Comparison of ENCODE assay signal across 8 mouse cellular contexts in the genomic region with DNA sequence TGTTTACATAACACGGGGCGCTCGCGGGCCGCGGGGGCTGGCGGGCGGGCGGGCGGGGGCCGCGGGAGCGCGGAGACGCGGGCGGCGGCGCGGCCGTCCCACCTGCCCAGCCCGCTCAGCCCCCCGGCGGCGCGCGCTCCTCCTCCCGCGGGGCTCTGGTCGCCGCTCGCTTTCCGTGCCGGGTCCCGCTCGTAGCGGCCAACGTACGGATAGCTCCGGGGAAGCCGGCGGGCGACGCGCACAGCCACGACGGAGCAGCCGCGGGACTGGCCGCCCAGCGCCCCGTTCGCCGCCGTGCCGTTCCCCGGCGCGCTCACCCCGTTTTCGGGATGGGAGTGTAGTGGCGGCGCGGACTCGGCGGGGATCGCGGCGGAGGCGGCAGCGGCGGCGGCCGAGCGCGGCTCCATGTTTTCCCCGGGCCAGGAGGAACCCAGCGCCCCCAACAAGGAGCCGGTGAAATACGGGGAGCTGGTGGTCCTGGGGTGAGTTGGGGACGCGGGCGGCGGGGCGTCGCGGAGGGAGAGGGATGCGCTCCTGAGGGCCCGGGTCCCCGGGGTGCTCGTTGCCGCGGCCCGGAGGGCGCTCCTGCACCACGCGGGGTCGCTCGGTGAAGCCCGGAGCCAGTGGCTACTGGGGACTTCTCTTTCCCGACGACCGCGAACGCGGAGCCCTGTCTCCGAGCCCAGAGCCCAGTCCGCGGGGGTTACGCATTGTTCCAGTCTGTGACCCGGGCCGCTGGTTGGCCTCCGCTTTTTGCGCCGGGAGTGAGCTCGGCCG. TPM values are rescaled to one million over a fixed set of nuclear protein-coding genes. Genes with fewer than 3 reads are reported as not detected.
DNase-seq lines count a peak whose midpoint lies in the region; ATAC-seq lines count a peak whose summit lies in the region.

A gene (plus strand): TSS at position 72 of the 777 bp plus-strand sequence.

- peak within 1 kb of the TSS; percentile 89 for H3K4me2 ChIP-seq in intestine, embryonic 14.5 days (ENCODE audit: low read length)

- peak; percentile 36 to 49 for DNase-seq in adrenal gland, postnatal 4 days (ENCODE audit: low spot score in 2 of 2)
- DNase-seq in embryo, embryonic 9.5 days (ENCODE audit: extremely low spot score) = peak; percentile 81
- DNase-seq in gonadal fat pad, adult 2 months (ENCODE audit: low read depth) = no peak
- peak; percentile 86 for DNase-seq in intestine, embryonic 14.5 days (ENCODE audit: low spot score)
- peak; percentile 24 to 64 for DNase-seq in left cerebral cortex, postnatal 14 days (ENCODE audit: low spot score in 2 of 2)
- peak; percentile 76 for DNase-seq in right cerebral cortex, postnatal 25 days

- H3K36me3 ChIP-seq in intestine, embryonic 14.5 days (ENCODE audit: control insufficient read depth, insufficient read depth, low read length) = no peaks in the 10 kb centered on the region

- peak within 1 kb of the TSS; percentile 85 for H3K27ac ChIP-seq in intestine, embryonic 14.5 days (ENCODE audit: low read depth)

- intact Hi-C loops in left cerebral cortex, postnatal 14 days (cut with DNase I) = loop anchor here (2.0 kb wide), 1 partner anchor 68 kb away; no protein-coding TSS in a partner anchor

- no peaks in the 10 kb centered on the region for H3K9me3 ChIP-seq in intestine, embryonic 14.5 days (ENCODE audit: control insufficient read depth, low read length)

- H3K4me3 ChIP-seq in intestine, embryonic 14.5 days (ENCODE audit: low read depth, low read length) = peak within 1 kb of the TSS; percentile 75

- H3K9ac ChIP-seq in intestine, embryonic 14.5 days (ENCODE audit: low read length) = peak within 1 kb of the TSS; percentile 82

- WGBS in intestine, embryonic 14.5 days = under 1% methylated on average over 96 of the region's 117 CpGs

- peak; percentile 84 for ATAC-seq in intestine, embryonic 14.5 days (replicated peaks; ENCODE audit: low FRiP score, low TSS enrichment, low read depth)
- peak; percentile 76 for ATAC-seq in megakaryocyte, adult 5-6 weeks (ENCODE audit: poor library complexity, severe bottlenecking)
- no peak for ATAC-seq in monocyte, adult 5-6 weeks (replicated peaks; ENCODE audit: insufficient number of reproducible peaks, low FRiP score, low TSS enrichment, poor library complexity, severe bottlenecking)

- no peaks in the 10 kb centered on the region for H3K27me3 ChIP-seq in intestine, embryonic 14.5 days (replicated peaks; ENCODE audit: control insufficient read depth, insufficient read depth, low read length)

- H3K4me1 ChIP-seq in intestine, embryonic 14.5 days (replicated peaks; ENCODE audit: control insufficient read depth, insufficient read depth, low read length) = peaks cover 39% of the 10 kb centered on the region

RNA-seq across cellular contexts. Expression of the gene that starts here (rescaled TPM):
- total RNA-seq in adrenal gland, postnatal 4 days (2021) = 10 to 100 TPM; 22.9 to 25.1 TPM
- 29.9 and 31.4 TPM in 2 replicates for polyA plus RNA-seq in gonadal fat pad, adult 2 months (2012; rRNA removed)
- polyA plus RNA-seq in intestine, embryonic 14.5 days (2014; fragmentation: Nextera tagmentation; extraction: Ambion mirVana) = 6.6 and 6.7 TPM in 2 replicates
- 10 to 100 TPM; 18.9 to 26.2 TPM for total RNA-seq in left cerebral cortex, postnatal 14 days (2021)
- 9.6 and 9.7 TPM in 2 replicates for total RNA-seq in megakaryocyte, adult 5-6 weeks (2015)
- total RNA-seq in megakaryocyte, adult 5-6 weeks (2017) = 5.7 and 7.6 TPM in 2 replicates
- total RNA-seq in monocyte, adult 5-6 weeks (2017) = 2.0 to 18.0 TPM (median 5.0 TPM) in 3 replicates
